Mouse (Mus musculus): ENCODE results near the gene Trpm7.

DNA sequence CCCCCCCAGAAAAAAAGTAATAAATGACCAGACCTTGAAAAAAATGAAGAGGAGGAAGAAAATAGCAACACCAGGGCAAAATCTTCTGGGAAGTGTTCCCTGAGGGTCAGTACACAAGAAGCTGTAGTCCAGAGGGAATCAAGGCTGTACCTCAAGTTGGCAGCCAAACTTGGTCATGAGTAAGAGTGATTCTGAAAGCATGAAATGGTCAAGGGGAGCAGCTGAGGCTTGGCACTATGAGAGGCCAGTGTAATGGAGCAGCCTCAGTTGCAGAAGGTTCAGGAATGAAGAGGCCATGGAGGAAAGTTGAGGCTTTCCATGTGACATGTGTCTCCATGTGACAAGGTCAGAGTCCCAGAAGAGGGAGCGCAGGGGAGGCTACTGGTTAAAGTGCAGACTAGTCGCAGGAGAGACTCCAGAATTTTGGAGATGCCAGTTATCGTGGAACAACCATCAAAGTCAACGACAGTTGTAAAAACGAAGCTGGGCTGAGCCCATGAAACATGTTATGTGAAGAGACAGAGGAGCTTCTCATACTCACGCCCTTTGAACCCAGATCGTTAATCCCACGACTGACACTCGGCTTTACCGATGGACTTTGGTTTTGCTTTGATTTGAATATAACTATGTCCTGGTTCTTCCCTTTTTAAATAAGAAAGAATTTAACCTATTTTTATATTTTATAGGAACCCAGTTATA lies 10.4 kb downstream of the Trpm7 start:
- TF ChIP-seq CTCF (IDR thresholded peaks at IDR 0.05; ENCODE audit: control insufficient read depth, insufficient read depth, insufficient read length) (no peak), USF1 (IDR thresholded peaks at IDR 0.05; ENCODE audit: low read depth) (no peak), CEBPB (IDR thresholded peaks at IDR 0.05; ENCODE audit: low read depth) (no peak)
